Mouse (Mus musculus) heart, adult 2 months (tissue): ENCODE data around the gene Cst6.

Source experiments
- CTCF ChIP-seq: fragments of 200-600 bp; IDR thresholded peaks from 2 replicates; pipeline ENCODE4 v1.8.1; 2022; ENCODE audit warnings: antibody characterized with exemption, mild to moderate bottlenecking, moderate library complexity
- EP300 ChIP-seq: fragments of 200-500 bp; IDR thresholded peaks from 2 replicates; pipeline ENCODE4 v1.6.1; 2011; ENCODE audit warnings: low read depth, low read length, control low read depth; ENCODE audit not compliant: insufficient read depth
- POLR2A ChIP-seq: fragments of 200-500 bp; IDR thresholded peaks from 2 replicates; pipeline ENCODE4 v1.6.1; 2011; ENCODE audit warnings: mild to moderate bottlenecking, low read depth, low read length, control low read depth; ENCODE audit not compliant: insufficient read depth

GRCm38 (mm10) chr19:5374177-5374576 is 24.8 kb upstream of the Cst6 start:
- TF ChIP-seq CTCF (no peak), POLR2A (no peak), EP300 (no peak)
